Mouse (Mus musculus): Measurements from ENCODE around the gene 4930451I11Rik. TPM values are rescaled to one million over a fixed set of nuclear protein-coding genes. Genes with fewer than 3 reads are reported as not detected.

Gene 4930451I11Rik
- polyA plus RNA-seq, 1 experiment, result not detected

DNA sequence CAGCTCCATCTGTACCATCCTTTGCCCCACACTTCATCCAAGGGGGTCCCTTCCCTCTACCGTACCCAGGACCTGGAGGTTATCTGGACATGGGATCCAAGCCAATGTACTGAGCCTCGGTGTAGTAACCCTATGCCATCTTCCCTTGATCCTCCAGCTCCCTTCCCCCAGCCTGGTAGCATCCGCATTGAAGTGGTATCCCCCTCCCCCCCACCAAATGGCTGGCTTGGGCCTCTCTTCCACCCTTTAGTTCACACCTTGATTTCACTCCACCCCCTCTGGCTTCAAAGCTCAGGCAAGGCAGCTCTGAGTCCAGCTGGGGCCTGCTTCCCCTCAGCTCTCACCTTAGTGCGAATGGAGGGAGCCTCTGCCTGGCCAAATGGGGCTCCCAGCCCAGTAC is 46.4 kb downstream of the 4930451I11Rik start:
- DNase-seq, result no peak
- Histone ChIP-seq H3K36me3 (ENCODE audit: control insufficient read depth, insufficient read depth, low read length) (peaks cover 54% of the 10 kb centered on the region), H3K4me3 (ENCODE audit: control insufficient read depth, insufficient read depth, low read length) (no peak overlapping the region), H3K27me3 (ENCODE audit: control insufficient read depth, insufficient read depth, low read length) (no peaks in the 10 kb centered on the region), H3K4me1 (replicated peaks; ENCODE audit: control insufficient read depth, insufficient read depth, low read length) (peaks cover 9% of the 10 kb centered on the region), H3K27ac (ENCODE audit: control insufficient read depth, insufficient read depth, low read length) (no peak overlapping the region)
- no peak for TF ChIP-seq CTCF (IDR thresholded peaks at IDR 0.05; ENCODE audit: borderline replicate concordance, control insufficient read depth, extremely low read depth, insufficient read depth, low read length, poor library complexity)
- TF ChIP-seq POLR2A (IDR thresholded peaks at IDR 0.05; ENCODE audit: control insufficient read depth, extremely low read depth, insufficient read depth, low read length, poor library complexity), result no peak
- 92% methylated on average over 4 of the region's 4 CpGs for WGBS

DNA sequence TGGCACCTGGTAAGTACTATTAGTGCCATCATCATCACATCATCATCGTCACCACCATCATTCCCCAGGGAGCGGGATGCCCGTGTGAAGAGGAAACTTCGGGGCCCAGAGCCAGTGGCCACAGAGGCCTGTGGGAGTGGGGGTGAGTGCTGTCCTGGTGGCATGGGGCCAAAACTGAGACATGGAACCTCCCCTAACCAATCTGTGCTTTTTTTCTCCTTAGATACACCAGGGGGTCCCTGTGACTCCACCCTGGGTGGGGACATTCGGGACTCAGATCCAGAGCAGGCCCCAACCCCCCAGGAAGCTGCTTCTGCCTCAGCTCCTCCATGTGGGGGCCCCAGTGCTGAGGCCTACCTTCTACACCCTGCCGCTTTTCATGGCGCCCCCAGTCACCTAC is 47.0 kb downstream of the 4930451I11Rik start:
- H3K27me3 ChIP-seq (ENCODE audit: control insufficient read depth, insufficient read depth, low read length), result no peaks in the 10 kb centered on the region
- 95% methylated on average over 7 of the region's 7 CpGs for WGBS
- no peak for DNase-seq
- H3K4me3 ChIP-seq (ENCODE audit: control insufficient read depth, insufficient read depth, low read length), result no peak overlapping the region
- peaks cover 48% of the 10 kb centered on the region for H3K36me3 ChIP-seq (ENCODE audit: control insufficient read depth, insufficient read depth, low read length)
- H3K27ac ChIP-seq (ENCODE audit: control insufficient read depth, insufficient read depth, low read length), result no peak overlapping the region
- H3K4me1 ChIP-seq (replicated peaks; ENCODE audit: control insufficient read depth, insufficient read depth, low read length), result peaks cover 14% of the 10 kb centered on the region
- TF ChIP-seq POLR2A (IDR thresholded peaks at IDR 0.05; ENCODE audit: control insufficient read depth, extremely low read depth, insufficient read depth, low read length, poor library complexity) (no peak), CTCF (IDR thresholded peaks at IDR 0.05; ENCODE audit: borderline replicate concordance, control insufficient read depth, extremely low read depth, insufficient read depth, low read length, poor library complexity) (no peak)

GRCm38 (mm10) chr7:126782693-126783092 is 48.7 kb downstream of the 4930451I11Rik start:
- TF ChIP-seq POLR2A (IDR thresholded peaks at IDR 0.05; ENCODE audit: control insufficient read depth, extremely low read depth, insufficient read depth, low read length, poor library complexity) (no peak), CTCF (IDR thresholded peaks at IDR 0.05; ENCODE audit: borderline replicate concordance, control insufficient read depth, extremely low read depth, insufficient read depth, low read length, poor library complexity) (no peak)
- no peak for DNase-seq
- no peaks in the 10 kb centered on the region for H3K27me3 ChIP-seq (ENCODE audit: control insufficient read depth, insufficient read depth, low read length)
- WGBS, result 94% methylated on average over 13 of the region's 13 CpGs
- peaks cover 31% of the 10 kb centered on the region for H3K36me3 ChIP-seq (ENCODE audit: control insufficient read depth, insufficient read depth, low read length)
- no peak overlapping the region for H3K4me3 ChIP-seq (ENCODE audit: control insufficient read depth, insufficient read depth, low read length)
- H3K4me1 ChIP-seq (replicated peaks; ENCODE audit: control insufficient read depth, insufficient read depth, low read length), result peaks cover 27% of the 10 kb centered on the region
- no peak overlapping the region for H3K27ac ChIP-seq (ENCODE audit: control insufficient read depth, insufficient read depth, low read length)

DNA sequence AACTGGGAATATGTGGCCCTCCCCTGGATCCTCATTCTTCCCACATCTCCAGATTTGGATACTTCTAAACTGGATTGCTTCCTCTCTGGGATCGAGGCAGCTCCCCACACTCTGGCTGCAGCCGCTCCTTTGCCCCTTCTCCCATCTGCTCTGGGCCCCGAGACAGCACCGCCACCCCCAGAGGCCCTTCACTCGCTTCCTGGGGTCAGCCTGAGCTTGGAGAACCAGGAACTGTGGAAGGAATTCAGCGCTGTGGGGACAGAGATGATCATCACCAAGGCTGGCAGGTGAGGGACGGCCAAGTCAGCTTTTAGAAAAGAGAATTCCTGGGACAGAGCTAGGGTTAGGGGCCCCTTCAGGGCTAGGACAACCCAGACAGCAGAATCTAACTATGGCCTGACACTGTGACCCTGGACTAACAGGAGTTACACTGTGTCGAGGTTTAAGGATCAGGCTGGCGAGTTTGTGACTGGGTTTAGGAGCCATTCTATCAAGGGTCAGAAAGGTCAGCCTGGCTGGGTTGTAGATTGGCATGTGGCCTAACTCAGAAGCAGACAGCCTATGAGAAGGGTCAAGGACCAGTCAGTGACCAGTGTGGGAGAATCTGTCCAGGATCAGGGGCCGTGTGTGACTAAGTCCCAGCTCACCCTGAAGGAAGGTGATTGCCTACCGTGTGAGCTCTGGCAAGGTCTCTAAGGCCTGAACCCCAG is 49.6 kb downstream of the 4930451I11Rik start:
- no peak for DNase-seq
- Histone ChIP-seq H3K27me3 (ENCODE audit: control insufficient read depth, insufficient read depth, low read length) (no peaks in the 10 kb centered on the region), H3K4me1 (replicated peaks; ENCODE audit: control insufficient read depth, insufficient read depth, low read length) (peaks cover 31% of the 10 kb centered on the region), H3K36me3 (ENCODE audit: control insufficient read depth, insufficient read depth, low read length) (peaks cover 22% of the 10 kb centered on the region), H3K4me3 (ENCODE audit: control insufficient read depth, insufficient read depth, low read length) (no peak overlapping the region), H3K27ac (ENCODE audit: control insufficient read depth, insufficient read depth, low read length) (no peak overlapping the region)
- WGBS, result 91% methylated on average over 11 of the region's 11 CpGs
- TF ChIP-seq CTCF (IDR thresholded peaks at IDR 0.05; ENCODE audit: borderline replicate concordance, control insufficient read depth, extremely low read depth, insufficient read depth, low read length, poor library complexity), result no peak
- no peak for TF ChIP-seq POLR2A (IDR thresholded peaks at IDR 0.05; ENCODE audit: control insufficient read depth, extremely low read depth, insufficient read depth, low read length, poor library complexity)

DNA sequence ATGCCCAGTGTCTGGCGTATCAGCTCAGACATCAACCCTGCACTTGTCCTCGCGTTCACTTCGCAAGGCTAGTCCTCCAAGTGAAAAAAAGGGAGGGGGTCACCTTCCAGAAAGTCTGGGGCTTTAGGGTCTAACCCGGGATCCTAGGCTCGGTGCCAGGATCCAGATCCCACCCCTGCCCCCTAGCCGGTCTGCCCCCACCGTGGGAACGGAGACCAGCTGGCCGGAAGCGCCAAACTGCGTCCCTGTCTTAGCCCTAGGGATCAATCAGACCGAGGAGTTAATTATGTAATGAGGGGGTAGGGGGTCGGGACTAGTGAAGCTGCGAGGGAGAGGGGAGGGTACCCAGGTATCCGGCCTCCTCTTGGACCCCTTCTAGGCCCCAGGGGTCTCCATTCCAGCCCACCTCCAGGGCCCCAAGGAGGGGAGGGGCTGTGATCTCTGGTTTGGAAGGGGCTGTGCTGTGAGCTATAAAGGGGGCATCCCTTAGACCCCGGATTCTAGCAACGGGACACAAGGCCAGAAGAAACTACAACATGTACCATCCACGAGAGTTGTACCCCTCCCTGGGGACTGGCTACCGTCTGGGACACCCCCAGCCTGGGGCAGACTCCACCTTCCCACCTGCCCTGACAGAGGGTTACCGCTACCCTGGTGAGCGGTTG is 50.3 kb downstream of the 4930451I11Rik start, which contains the start of gene Tbx6:
Tbx6 (plus strand) TSS at position 513 of the 665 bp plus-strand sequence.
- no peak for DNase-seq
- Histone ChIP-seq H3K4me1 (replicated peaks; ENCODE audit: control insufficient read depth, insufficient read depth, low read length) (peaks cover 31% of the 10 kb centered on the region), H3K4me3 (ENCODE audit: control insufficient read depth, insufficient read depth, low read length) (no peak within 1 kb of the TSS), H3K27ac (ENCODE audit: control insufficient read depth, insufficient read depth, low read length) (no peak within 1 kb of the TSS), H3K27me3 (ENCODE audit: control insufficient read depth, insufficient read depth, low read length) (no peaks in the 10 kb centered on the region), H3K36me3 (ENCODE audit: control insufficient read depth, insufficient read depth, low read length) (peaks cover 15% of the 10 kb centered on the region)
- 50% methylated on average over 22 of the region's 22 CpGs for whole genome bisulfite sequencing
- TF ChIP-seq POLR2A (IDR thresholded peaks at IDR 0.05; ENCODE audit: control insufficient read depth, extremely low read depth, insufficient read depth, low read length, poor library complexity) (no peak), CTCF (IDR thresholded peaks at IDR 0.05; ENCODE audit: borderline replicate concordance, control insufficient read depth, extremely low read depth, insufficient read depth, low read length, poor library complexity) (no peak)

Other genes starting within 250 kb of the 4930451I11Rik start
- gene Apobr, start 246.7 kb downstream of the 4930451I11Rik start, polyA plus RNA-seq (2012; rRNA removed), result 6.8 and 7.2 TPM in 2 replicates
- 90.6 and 141 TPM in 2 replicates for gene Cln3, start 245.8 kb downstream of the 4930451I11Rik start, polyA plus RNA-seq (2012; rRNA removed)
- gene Il27, start 236.7 kb downstream of the 4930451I11Rik start, polyA plus RNA-seq (2012; rRNA removed), result 1.8 and 3.0 TPM in 2 replicates
- 5.2 and 7.1 TPM in 2 replicates for gene Nupr1, start 200.8 kb downstream of the 4930451I11Rik start, polyA plus RNA-seq (2012; rRNA removed)
- gene Sgf29, start 182.3 kb downstream of the 4930451I11Rik start, polyA plus RNA-seq (2012; rRNA removed), result 72.9 and 99.6 TPM in 2 replicates
- gene Sult1a1, start 155.2 kb downstream of the 4930451I11Rik start, polyA plus RNA-seq (2012; rRNA removed), result 8.6 and 14.8 TPM in 2 replicates
- 45.6 and 51.3 TPM in 2 replicates for gene Bola2, start 136.2 kb downstream of the 4930451I11Rik start, polyA plus RNA-seq (2012; rRNA removed)
- 34.6 and 36.7 TPM in 2 replicates for gene Slx1b, start 135.9 kb downstream of the 4930451I11Rik start, polyA plus RNA-seq (2012; rRNA removed)
- gene Coro1a, start 123.9 kb downstream of the 4930451I11Rik start, polyA plus RNA-seq (2012; rRNA removed), result 2,939 and 3,162 TPM in 2 replicates
- 130 and 131 TPM in 2 replicates for gene Mapk3, start 72.0 kb downstream of the 4930451I11Rik start, polyA plus RNA-seq (2012; rRNA removed)
- gene Gdpd3, start 65.3 kb downstream of the 4930451I11Rik start, polyA plus RNA-seq (2012; rRNA removed), result 15.7 and 106 TPM in 2 replicates
- 622 and 685 TPM in 2 replicates for gene Ypel3, start 54.7 kb downstream of the 4930451I11Rik start, polyA plus RNA-seq (2012; rRNA removed)
- gene Tbx6, start 50.2 kb downstream of the 4930451I11Rik start, polyA plus RNA-seq (2012; rRNA removed), result 25.0 and 37.9 TPM in 2 replicates
- 460 and 482 TPM in 2 replicates for gene Ppp4c, start 39.1 kb downstream of the 4930451I11Rik start, polyA plus RNA-seq (2012; rRNA removed)
- 2.9 and 3.3 TPM in 2 replicates for gene Fam57b, start 34.0 kb downstream of the 4930451I11Rik start, polyA plus RNA-seq (2012; rRNA removed)
- 0.12 and 0.13 TPM in 2 replicates for gene Doc2a, start 15.8 kb upstream of the 4930451I11Rik start, polyA plus RNA-seq (2012; rRNA removed)
- gene Hirip3, start 30.3 kb upstream of the 4930451I11Rik start, polyA plus RNA-seq (2012; rRNA removed), result 18.7 and 24.6 TPM in 2 replicates
- 120 and 122 TPM in 2 replicates for gene Ino80e, start 30.7 kb upstream of the 4930451I11Rik start, polyA plus RNA-seq (2012; rRNA removed)
- gene Taok2, start 53.1 kb upstream of the 4930451I11Rik start, polyA plus RNA-seq (2012; rRNA removed), result 182 and 198 TPM in 2 replicates
- 87.7 and 94.7 TPM in 2 replicates for gene Tmem219, start 91.3 kb upstream of the 4930451I11Rik start, polyA plus RNA-seq (2012; rRNA removed)
- 38.8 and 42.4 TPM in 2 replicates for gene Kctd13, start 97.2 kb upstream of the 4930451I11Rik start, polyA plus RNA-seq (2012; rRNA removed)
- 0.33 and 0.35 TPM in 2 replicates for gene Asphd1, start 117.9 kb upstream of the 4930451I11Rik start, polyA plus RNA-seq (2012; rRNA removed)
- 2.9 and 3.7 TPM in 2 replicates for gene Sez6l2, start 118.9 kb upstream of the 4930451I11Rik start, polyA plus RNA-seq (2012; rRNA removed)
- gene Cdipt, start 144.3 kb upstream of the 4930451I11Rik start, polyA plus RNA-seq (2012; rRNA removed), result 280 and 294 TPM in 2 replicates
- 0.34 and 1.0 TPM in 2 replicates for gene Cdiptos, start 144.5 kb upstream of the 4930451I11Rik start, polyA plus RNA-seq (2012; rRNA removed)
- 42.5 and 64.9 TPM in 2 replicates for gene Mvp, start 183.0 kb upstream of the 4930451I11Rik start, polyA plus RNA-seq (2012; rRNA removed)
- gene Pagr1b, start 184.8 kb upstream of the 4930451I11Rik start, polyA plus RNA-seq (2012; rRNA removed), result 5.4 and 6.2 TPM in 2 replicates
- 11.9 and 12.7 TPM in 2 replicates for gene Pagr1a, start 185.7 kb upstream of the 4930451I11Rik start, polyA plus RNA-seq (2012; rRNA removed)
- gene Gm42742, start 189.5 kb upstream of the 4930451I11Rik start, polyA plus RNA-seq (2012; rRNA removed), result 103 and 113 TPM in 2 replicates
- 49.7 and 53.1 TPM in 2 replicates for gene Prrt2, start 189.6 kb upstream of the 4930451I11Rik start, polyA plus RNA-seq (2012; rRNA removed)
- gene Maz, start 195.4 kb upstream of the 4930451I11Rik start, polyA plus RNA-seq (2012; rRNA removed), result 954 and 1,846 TPM in 2 replicates
- gene Kif22, start 210.8 kb upstream of the 4930451I11Rik start, polyA plus RNA-seq (2012; rRNA removed), result 50.5 and 66.8 TPM in 2 replicates